Mouse (Mus musculus) brain, adult 2 months (tissue): ENCODE data around the gene Tgif1.
A peak's percentile ranks its signal among the peaks of the same experiment; 100 is the strongest.

Experiments
- DNase-seq: peaks from one replicate; pipeline ENCODE4 v3.0.0; 2011; ENCODE audit warnings: low read depth, low spot score

Gene Tgif1

DNA sequence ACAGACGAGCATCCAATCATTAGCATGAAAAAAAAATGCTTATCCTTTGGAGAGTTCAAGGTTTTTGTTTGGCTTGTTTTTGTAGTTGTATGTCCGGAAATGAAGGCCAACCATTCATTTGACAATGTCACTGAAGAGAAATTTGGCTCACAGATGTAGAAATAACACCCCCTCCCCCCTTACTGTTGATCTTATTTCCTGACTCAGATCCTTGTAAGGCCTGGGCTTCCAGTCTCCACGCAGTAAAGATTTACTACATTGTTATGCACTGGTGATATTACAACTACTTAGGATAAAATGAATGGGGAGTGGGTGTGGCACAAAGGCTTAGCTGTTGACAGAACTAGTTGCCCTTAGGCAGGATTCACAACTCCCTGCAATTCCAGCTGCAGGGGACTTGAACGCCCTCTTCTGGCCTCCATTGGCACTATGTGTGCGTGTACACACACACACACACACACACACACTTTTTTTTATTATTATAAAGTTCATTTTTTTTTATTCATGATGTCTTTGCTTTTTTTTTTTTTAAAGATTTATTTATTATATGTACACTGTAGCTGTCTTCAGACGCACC is 13.3 kb upstream of the Tgif1 start:
- no peak for DNase-seq

GRCm38 (mm10) chr17:70866029-70866428 is 12.7 kb upstream of the Tgif1 start:
- DNase-seq, result no peak

DNA sequence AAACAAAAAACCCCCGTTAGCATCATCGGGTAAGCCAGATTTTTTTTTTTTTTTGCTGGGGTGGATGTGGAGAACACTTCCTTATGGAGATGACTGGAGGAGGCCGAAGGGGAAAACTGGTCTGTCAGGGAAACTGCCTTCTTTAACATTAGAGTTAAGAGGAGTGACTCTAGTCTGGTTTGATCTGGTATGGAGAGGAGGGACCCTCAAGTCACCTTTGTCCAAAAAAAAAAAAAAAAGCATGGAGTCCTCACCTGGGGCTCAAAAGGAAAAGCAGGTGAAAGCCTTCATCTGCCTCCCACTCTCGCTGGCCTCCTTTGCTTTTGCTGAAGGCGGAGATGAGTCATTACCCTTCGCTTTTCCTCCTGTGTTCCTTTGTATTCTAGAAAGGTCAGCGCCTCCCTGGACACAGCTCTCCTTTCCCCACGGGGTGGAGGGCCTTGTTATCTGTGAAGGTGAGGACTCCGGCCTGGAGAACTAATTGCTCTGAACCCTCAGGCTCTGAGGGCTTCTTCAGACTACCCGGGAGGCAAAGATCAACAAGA is 11.8 kb upstream of the Tgif1 start:
- no peak for DNase-seq

DNA sequence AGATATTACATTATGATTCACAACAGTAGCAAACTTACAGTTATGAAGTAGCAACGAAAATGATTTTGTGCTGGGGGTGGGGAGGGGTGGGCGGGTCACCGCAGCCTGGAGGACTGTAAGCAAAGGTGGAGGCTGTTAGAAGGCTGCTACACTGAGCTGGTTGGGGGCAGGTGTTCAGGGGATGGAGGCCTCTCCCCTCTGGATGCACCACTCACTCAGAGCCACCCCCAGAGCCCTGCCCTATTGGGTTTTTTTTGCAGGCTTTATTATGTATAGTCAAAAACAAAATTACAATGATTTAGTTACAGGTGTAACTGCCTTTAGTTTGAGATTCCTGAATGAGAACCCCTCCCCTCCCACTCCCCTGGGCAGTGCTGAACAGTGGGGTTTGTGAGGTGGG is 11.3 kb upstream of the Tgif1 start:
- no peak for DNase-seq

DNA sequence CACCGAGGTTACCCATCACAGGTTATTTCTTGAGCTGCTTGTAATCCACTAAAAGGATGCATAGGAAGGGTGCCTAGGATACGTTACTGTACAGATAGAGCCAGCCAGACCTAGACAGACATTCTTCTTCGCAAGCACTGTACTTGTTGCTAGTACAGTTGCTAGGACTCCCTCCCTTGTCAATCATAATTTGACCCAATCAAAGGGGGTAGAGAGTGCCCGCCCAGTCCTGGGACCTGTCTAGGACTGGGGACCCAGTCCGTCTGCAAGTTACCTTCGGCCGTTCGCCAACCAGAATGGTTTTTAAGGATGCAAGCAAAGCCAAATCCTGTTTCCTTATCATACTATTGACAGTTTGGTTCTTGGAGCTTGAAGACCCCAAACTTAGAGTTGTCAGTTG is 10.8 kb upstream of the Tgif1 start:
- DNase-seq, result no peak

DNA sequence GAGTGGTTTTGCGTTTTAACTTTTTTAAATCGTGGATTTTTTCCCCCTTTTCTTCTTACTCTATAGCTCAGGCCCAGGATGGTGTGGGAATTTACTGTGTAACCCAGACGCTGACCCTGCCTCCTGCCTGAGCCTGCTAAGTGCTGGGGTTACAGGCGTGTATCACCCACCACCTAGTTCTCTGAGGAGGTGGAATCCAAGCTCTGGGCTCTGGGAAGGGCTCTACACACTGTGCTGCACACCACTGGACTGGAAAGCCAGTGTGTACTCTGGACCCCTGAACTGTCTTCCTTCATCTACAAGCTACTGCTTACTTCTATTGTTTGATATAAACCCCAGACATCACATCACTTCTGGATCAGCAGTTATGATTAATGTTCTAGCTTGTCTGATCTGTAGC is 5.5 kb upstream of the Tgif1 start:
- no peak for DNase-seq

DNA sequence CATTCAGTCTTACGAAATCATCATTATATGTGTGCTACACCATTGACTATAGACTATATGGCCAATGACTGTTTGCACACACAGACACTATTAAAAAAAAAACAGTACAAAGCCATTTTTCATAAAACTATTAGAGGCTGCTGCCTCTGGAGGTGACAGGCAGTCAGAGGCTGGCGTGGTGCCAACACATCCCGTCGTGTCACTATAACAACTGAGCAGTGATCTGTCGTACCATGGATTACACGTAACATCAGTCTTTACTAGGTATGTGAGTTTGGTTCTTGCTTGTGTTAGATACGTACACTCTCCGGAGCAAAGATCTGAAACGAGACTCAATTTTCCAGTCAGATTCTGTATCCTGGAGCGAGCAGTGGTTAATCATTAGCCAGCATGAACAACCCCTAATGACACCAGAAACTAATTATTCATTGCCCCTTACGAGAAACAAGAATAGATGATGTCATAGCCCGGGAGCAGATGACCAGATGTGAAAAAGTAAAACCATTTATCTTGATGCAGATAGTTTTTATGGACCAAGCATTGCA is 3.6 kb upstream of the Tgif1 start:
- no peak for DNase-seq

DNA sequence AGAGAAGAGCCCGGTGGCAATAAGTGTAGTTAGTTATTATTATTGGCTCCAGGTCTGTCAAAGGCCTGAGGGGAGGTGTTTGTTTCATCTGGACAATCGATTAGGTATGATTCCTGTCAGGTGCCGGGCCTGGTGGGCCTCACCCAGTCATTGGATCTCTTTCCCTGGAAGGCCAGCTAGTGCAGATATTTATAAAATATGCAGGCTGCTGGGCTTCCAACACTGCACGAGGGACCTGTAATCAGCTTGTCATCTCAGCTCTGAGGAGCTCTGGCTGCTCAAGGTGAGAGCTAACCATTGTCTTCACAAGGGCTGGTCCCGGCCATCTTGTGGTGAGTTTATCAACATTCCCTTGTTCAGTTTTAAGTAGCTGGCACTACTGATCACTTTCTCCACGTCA is 675 bp upstream of the Tgif1 start:
- no peak for DNase-seq

DNA sequence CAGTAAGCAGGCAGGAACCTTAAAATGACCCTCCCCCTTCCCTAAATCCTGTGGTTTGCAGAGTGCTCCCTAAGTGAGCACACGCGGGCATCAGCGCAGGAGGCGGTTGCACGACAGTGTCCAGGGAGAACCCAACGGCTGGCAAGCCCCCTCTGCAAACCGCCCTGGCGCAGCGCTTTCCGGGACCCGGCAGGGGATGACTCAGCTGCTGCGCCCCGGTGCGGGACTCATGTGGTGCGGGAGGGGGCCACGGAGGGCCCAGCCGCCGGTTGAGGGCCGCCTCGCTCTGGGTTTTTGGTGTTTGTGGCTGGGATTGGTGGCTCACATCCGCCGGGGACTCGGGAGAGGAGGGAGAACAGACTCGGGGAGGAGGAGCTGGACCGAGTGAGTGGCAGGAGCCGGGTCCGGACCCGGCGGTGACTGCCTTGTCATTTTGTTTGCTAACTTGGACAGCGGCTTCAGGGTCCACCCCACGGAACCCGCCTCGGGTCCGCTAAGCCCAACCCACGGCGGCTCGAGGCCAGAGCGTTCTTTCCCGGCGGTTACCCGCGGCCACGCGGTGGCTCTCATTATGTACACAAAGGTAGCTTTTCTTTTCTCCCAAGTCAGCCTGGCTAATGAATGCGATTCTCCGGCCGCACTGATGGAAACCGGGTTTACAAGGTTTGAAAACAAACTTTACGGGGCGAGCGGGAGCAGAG is 510 bp downstream of the Tgif1 start:
- no peak for DNase-seq

DNA sequence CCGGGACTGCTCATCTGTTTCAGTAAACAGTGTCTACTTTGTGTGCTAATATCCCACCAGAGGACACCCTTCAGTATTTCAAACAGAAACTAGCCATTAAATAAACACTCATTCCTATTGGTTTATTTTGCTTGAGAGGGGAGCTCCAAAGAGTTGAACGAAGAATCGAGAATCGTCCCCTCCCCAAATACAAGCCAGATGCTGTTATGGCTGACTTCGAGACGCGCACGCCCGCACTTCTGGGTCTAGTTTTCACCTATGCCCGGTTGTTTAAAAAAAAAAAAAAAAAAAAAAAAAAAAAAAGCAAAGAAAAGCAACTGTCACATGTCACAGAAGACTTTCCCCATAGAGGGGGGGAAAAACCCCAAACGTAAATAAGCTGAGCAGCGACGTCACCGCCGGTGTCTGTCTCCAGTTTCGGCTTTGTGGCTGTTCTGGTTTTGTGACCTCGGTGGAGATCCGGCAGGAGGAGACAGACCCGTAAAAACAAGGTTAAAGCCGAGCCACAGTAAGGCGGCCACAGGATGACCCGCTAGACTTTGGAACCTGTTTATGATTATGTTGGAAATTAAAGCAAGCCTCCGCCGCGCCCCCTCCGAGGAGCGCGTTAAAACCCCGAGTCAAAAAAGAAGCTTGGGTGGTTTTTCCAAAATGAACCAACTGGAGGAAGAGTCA is 1.2 kb downstream of the Tgif1 start:
- DNase-seq, result no peak

DNA sequence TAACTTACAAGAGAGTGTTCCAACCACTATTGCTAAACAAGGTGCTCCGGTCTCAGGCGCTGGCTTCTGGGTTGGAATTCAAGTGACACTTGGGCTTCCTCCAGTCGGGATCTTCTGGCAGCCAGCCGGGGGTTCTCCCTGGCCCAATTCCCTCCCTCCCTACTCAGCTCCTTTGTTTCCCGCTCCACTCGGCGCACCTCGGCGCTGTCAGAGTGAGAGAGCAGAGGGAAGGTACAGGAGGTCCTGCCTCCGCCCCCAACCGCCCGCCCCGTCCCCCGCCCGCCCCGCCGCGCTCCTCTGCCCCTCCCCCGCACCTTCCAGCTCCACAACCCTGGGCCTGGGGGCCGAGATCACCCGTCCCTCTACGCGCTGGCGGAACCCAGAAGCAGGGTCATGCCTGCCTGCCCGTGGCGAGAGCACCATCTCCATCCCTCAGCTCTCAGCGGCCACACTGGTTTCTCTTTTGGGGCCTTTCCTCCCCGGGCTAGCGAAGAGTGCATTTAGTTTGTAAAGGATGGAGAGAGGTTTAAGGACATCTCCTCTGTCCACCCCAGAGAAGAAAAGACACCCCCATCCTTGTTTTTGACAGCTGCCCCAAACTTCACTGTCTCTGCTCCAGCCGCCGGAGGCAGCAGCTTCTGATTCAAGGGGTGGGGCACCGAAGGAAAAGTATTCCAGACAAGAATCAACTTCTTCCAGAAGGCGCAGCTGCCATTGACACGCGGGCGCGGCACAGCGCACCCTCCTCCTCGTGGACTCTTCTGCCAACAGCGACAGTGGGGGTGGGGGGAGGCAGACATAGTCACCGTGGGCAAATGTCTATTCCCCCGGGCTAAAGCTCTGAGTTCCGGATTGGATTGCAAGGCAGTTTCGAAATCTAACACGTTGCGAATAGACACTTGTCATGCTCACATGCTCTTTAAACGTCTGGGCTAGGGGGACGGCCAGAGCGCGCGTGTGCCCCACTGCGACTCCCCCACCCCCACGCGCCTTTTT is 2.1 kb downstream of the Tgif1 start:
- peak; percentile 57 for DNase-seq

- no peak for DNase-seq
These were observed 2.9 kb downstream of the Tgif1 start for GRCm38 (mm10) chr17:70850233-70850995.

DNA sequence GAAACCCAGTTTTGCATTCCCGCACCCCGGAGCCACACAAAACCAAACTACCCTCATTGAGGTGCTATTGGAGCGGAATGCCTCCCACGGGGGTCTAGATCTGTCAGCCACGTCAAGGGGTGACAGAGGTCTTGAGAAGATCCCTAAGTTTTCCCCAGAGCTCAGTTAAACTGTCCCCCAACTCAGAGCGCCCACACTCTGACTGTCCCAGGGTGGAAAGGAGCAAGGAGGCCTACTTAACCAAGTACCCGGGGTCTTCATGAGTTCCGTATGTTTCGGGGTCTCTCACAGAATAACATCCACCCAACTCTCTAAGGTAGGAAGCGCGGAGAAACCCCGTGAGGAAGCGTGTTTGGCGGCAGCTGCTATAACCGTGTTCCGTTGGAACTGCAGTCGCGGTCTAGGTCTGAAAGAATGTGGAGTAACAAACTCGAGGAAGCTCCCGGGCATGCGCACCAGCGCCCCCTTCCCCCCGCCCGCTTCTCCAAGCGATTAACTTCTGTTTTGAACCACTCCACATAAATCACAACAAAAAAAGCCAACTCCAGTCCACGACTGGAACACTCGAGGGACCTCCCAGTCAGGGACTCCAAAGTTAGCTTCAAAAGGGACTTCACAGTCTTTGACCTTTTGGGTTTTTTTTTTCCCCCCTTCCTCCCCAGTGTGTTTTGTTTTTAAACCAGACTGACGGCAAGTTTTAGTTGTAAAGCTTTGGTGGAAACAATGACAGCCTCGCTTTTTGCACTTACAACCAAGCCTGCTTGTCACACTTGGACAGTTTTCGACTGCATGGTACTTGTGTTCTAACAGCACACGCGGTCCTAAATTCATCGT is 3.7 kb downstream of the Tgif1 start:
- DNase-seq, result no peak

- no peak for DNase-seq
These were observed 4.6 kb downstream of the Tgif1 start for GRCm38 (mm10) chr17:70848511-70849398.

DNA sequence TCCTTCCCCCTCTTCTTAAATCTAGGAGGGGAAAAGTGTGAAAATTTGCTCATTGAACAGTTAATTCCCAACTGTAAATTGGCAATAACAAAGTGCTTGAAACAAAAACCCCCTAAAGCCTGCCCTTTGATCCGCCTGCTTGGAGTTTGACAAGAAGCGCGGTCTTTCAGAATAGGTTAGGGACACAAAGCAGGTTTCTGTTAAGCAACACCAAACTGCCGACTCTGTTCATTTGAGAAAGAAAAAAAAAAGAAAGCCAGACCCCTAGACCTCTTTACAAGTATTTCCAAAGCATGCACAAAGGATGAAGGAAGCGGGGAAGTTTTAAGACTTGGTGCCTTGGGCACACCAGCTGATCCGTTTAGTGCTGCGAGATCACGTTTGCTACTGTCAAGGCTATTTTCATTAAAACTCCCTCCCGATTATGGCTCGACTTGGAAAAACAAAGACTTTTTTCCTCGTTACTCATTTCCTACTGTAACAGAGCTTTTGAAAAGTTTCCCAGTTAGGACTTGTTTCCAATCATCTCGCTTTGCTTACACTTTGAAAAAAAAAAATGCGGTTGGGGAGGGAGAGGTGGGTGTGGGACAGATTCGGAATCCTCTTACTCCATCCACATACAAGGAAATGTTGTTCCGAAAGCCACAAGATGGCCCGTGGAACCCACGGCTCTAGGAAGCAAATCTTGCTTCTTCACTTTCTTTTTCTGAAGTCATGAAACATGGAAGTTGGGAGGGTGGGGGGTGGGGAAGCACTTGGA is 5.4 kb downstream of the Tgif1 start:
- DNase-seq, result no peak

- DNase-seq, result no peak
These were observed 6.3 kb downstream of the Tgif1 start for GRCm38 (mm10) chr17:70847086-70847485.

DNA sequence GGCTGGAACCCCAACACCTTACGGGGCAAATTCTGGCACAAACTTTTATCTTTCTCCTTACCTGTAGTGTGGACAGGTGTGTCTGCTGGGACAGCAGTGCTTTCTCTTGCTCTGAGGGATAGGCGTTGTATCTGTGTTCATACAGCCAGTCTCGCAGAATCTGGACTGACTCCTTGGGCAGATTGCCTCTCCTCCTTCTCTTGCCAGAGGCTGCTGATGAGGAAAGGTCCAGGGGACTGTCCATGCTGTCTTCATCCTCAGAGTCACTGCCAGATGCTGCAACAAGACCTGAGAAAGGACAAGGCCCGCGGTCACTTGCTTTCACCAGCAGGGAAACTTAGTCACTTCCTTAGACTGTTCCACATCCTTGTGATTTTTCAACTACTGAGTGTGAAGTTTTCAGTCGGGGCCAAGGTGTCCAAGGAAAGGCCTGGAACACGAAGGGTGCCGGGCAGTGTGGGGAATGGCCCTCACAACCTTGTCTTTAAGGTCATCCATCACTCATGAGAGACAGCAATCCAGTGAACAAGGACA is 7.2 kb downstream of the Tgif1 start:
- no peak for DNase-seq

- DNase-seq, result no peak
These were observed 7.8 kb downstream of the Tgif1 start for GRCm38 (mm10) chr17:70845543-70845942.
